Mouse (Mus musculus): ENCODE results near the gene Ifna2.

DNA sequence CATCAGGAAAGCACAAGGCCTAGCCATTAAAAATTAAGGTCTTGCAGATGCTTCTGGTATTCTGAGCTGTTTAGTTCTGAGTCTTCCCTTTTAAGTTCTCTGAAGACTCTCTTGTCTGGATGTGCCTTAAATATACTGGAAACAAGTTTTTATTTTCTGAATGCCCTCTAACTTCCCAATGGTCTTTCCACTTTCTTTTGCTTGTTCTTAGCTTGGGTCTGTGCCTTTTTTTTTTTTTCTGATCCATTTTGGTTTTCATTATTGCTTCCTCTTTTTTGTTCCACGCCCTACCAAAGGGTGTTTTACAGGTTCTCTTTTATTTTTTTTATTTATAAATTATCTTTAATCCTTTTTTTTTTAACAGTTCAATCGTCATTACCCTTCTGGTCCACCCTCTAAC, 39.4 kb downstream of the Ifna2 start, which contains the start of gene Ifna13:
- no peak for TF ChIP-seq CTCF (IDR thresholded peaks at IDR 0.05; ENCODE audit: low read depth, low read length)
- TF ChIP-seq POLR2A (IDR thresholded peaks at IDR 0.05; ENCODE audit: borderline replicate concordance, low read depth, low read length): no peak

Data from bone marrow macrophage, adult 2 months (primary cell).